Comparison of ENCODE assay signal across 8 mouse cellular contexts in genomic region chr3:41042195-41042938, GRCm38 (mm10). TPM values are rescaled to one million over a fixed set of nuclear protein-coding genes. Genes with fewer than 3 reads are reported as not detected.
DNase-seq lines count a peak whose midpoint lies in the region; ATAC-seq and TF ChIP-seq lines count a peak whose summit lies in the region.

No protein-coding gene starts in this region.

- in situ Hi-C loops in Patski (cut with MboI; ENCODE audit: low pct_unique_long_range_greater_than_20kb), result loop anchor here (10.0 kb wide), 1 partner anchor 632 kb away; no protein-coding TSS in a partner anchor

- CTCF ChIA-PET in Patski (lab: Charles Lee), result interaction anchor here (0.7 to 5.6 kb wide), 26 partner anchors 8 to 632 kb away, joined by 3 to 25 read pairs (median 4); partner anchors contain the start of gene Pgrmc2

- ATAC-seq in Patski, result peak; percentile 49
- no peak for ATAC-seq in embryonic facial prominence, embryonic 11.5 days (replicated peaks; ENCODE audit: insufficient number of reproducible peaks, low FRiP score, low TSS enrichment, low read depth)
- ATAC-seq in kidney, embryonic 16.5 days (ENCODE audit: low FRiP score, low TSS enrichment), result 0 out of 2 replicates have a peak, but pooled peaks have one; percentile 46
- peak; percentile 67; the same call in 1 of the 2 replicates for ATAC-seq in midbrain, embryonic 14.5 days (ENCODE audit: low FRiP score, low TSS enrichment)

- 84% methylated on average over 4 of the region's 4 CpGs for WGBS in embryonic facial prominence, embryonic 11.5 days
- WGBS in kidney, embryonic 16.5 days, result 77% methylated on average over 4 of the region's 4 CpGs
- 86% methylated on average over 4 of the region's 4 CpGs for WGBS in midbrain, embryonic 14.5 days

- H3K9me3 ChIP-seq in embryonic facial prominence, embryonic 11.5 days (replicated peaks; ENCODE audit: control insufficient read depth, low read length), result no peaks in the 10 kb centered on the region
- no peaks in the 10 kb centered on the region for H3K9me3 ChIP-seq in kidney, embryonic 16.5 days (ENCODE audit: low read length)
- H3K9me3 ChIP-seq in midbrain, embryonic 14.5 days (ENCODE audit: control insufficient read depth, low read length), result no peaks in the 10 kb centered on the region

- no peaks in the 10 kb centered on the region for H3K79me2 ChIP-seq in C2C12 (ENCODE audit: control insufficient read depth, insufficient read depth)

- no peak overlapping the region for H3K4me3 ChIP-seq in C2C12 (ENCODE audit: insufficient read depth, poor library complexity, severe bottlenecking)
- H3K4me3 ChIP-seq in embryonic facial prominence, embryonic 11.5 days (ENCODE audit: low read depth, low read length), result no peak overlapping the region
- no peak overlapping the region for H3K4me3 ChIP-seq in kidney, embryonic 16.5 days (ENCODE audit: low read length)
- H3K4me3 ChIP-seq in midbrain, embryonic 14.5 days (replicated peaks; ENCODE audit: low read depth, low read length), result no peak overlapping the region

- peak; percentile 44 for DNase-seq in kidney, adult 9 months
- DNase-seq in kidney, adult 18-20 months, result no peak
- no peak for DNase-seq in Patski (ENCODE audit: low read depth, low spot score)
- DNase-seq in embryonic facial prominence, embryonic 11.5 days (ENCODE audit: low spot score), result peak; percentile 70
- peak; percentile 79 for DNase-seq in midbrain, embryonic 14.5 days
- no peak for DNase-seq in spleen, postnatal 14 days (ENCODE audit: low spot score in 2 of 2)

- H3K79me3 ChIP-seq in C2C12 (ENCODE audit: low read depth), result no peaks in the 10 kb centered on the region

- no peak overlapping the region for H3ac ChIP-seq in C2C12 (ENCODE audit: control insufficient read depth, insufficient read length, low read depth)

- H3K27ac ChIP-seq in embryonic facial prominence, embryonic 11.5 days (replicated peaks; ENCODE audit: low read depth, low read length), result no peak overlapping the region
- H3K27ac ChIP-seq in kidney, embryonic 16.5 days (ENCODE audit: low read length), result no peak overlapping the region
- H3K27ac ChIP-seq in midbrain, embryonic 14.5 days (replicated peaks; ENCODE audit: low read depth, low read length), result no peak overlapping the region

- H3K27me3 ChIP-seq in C2C12 (ENCODE audit: control insufficient read depth, insufficient read depth, insufficient read length), result no peaks in the 10 kb centered on the region
- no peaks in the 10 kb centered on the region for H3K27me3 ChIP-seq in Patski
- no peaks in the 10 kb centered on the region for H3K27me3 ChIP-seq in embryonic facial prominence, embryonic 11.5 days (ENCODE audit: control insufficient read depth, insufficient read depth, low read length)
- no peaks in the 10 kb centered on the region for H3K27me3 ChIP-seq in kidney, embryonic 16.5 days (ENCODE audit: insufficient read depth, low read length)
- H3K27me3 ChIP-seq in midbrain, embryonic 14.5 days (ENCODE audit: control insufficient read depth, insufficient read depth, low read length), result no peaks in the 10 kb centered on the region

- H3K4me2 ChIP-seq in embryonic facial prominence, embryonic 11.5 days (ENCODE audit: low read depth, low read length), result no peak overlapping the region
- H3K4me2 ChIP-seq in kidney, embryonic 16.5 days (replicated peaks; ENCODE audit: low read depth, low read length), result no peak overlapping the region
- no peak overlapping the region for H3K4me2 ChIP-seq in midbrain, embryonic 14.5 days (ENCODE audit: low read length)

- H3K4me1 ChIP-seq in embryonic facial prominence, embryonic 11.5 days (ENCODE audit: control insufficient read depth, insufficient read depth, low read length), result no peaks in the 10 kb centered on the region
- no peaks in the 10 kb centered on the region for H3K4me1 ChIP-seq in kidney, embryonic 16.5 days (ENCODE audit: insufficient read depth, low read length)
- no peaks in the 10 kb centered on the region for H3K4me1 ChIP-seq in midbrain, embryonic 14.5 days (ENCODE audit: control insufficient read depth, insufficient read depth, low read length)

- H3K36me3 ChIP-seq in C2C12 (ENCODE audit: control insufficient read depth, insufficient read depth), result no peaks in the 10 kb centered on the region
- no peaks in the 10 kb centered on the region for H3K36me3 ChIP-seq in embryonic facial prominence, embryonic 11.5 days (replicated peaks; ENCODE audit: control insufficient read depth, insufficient read depth, low read depth, low read length)
- no peaks in the 10 kb centered on the region for H3K36me3 ChIP-seq in kidney, embryonic 16.5 days (ENCODE audit: insufficient read depth, low read length)
- no peaks in the 10 kb centered on the region for H3K36me3 ChIP-seq in midbrain, embryonic 14.5 days (ENCODE audit: control insufficient read depth, insufficient read depth, low read length)

- peak; percentile 17 for TF ChIP-seq CTCF in C2C12 (IDR thresholded peaks at IDR 0.05; ENCODE audit: control insufficient read depth, insufficient read depth, insufficient read length)
- TF ChIP-seq CTCF in Patski (IDR thresholded peaks at IDR 0.05), result peak; percentile 64

- POLR2A ChIA-PET in Patski (lab: Charles Lee), result interaction anchor here (0.6 to 0.8 kb wide), 5 partner anchors 166 to 1224 kb away, joined by 3 to 6 read pairs (median 5); no protein-coding TSS in a partner anchor

- no peak overlapping the region for H3K9ac ChIP-seq in embryonic facial prominence, embryonic 11.5 days (replicated peaks; ENCODE audit: low read length)
- H3K9ac ChIP-seq in kidney, embryonic 16.5 days (replicated peaks; ENCODE audit: low read length), result no peak overlapping the region
- no peak overlapping the region for H3K9ac ChIP-seq in midbrain, embryonic 14.5 days (replicated peaks; ENCODE audit: low read length)

TF ChIP-seq in C2C12, 6 proteins besides CTCF, POLR2A, EP300 and RAD21:
- TF ChIP-seq CEBPB (IDR thresholded peaks at IDR 0.05; ENCODE audit: low read depth) (no peak), MYOD1 (IDR thresholded peaks at IDR 0.05; ENCODE audit: control insufficient read depth, insufficient read length, low read depth) (no peak), FOSL1 (IDR thresholded peaks at IDR 0.05; ENCODE audit: insufficient read depth, low read length, poor library complexity, severe bottlenecking) (no peak), MAX (IDR thresholded peaks at IDR 0.05) (no peak), USF1 (IDR thresholded peaks at IDR 0.05; ENCODE audit: low read depth) (no peak), MYOG (IDR thresholded peaks at IDR 0.05; ENCODE audit: control insufficient read depth, extremely low read depth, insufficient read length) (no peak)

RNA-seq across cellular contexts. Expression of gene Pgrmc2, which starts 40.5 kb away (rescaled TPM):
- 39.8 TPM for polyA plus RNA-seq in C2C12 (2012; fragmentation: generic; extraction: Trizol)
- 99.6 TPM for polyA plus RNA-seq in Patski (2021)
- 28.3 and 29.7 TPM in 2 replicates for polyA plus RNA-seq in embryonic facial prominence, embryonic 11.5 days (2014; fragmentation: Nextera tagmentation; extraction: Ambion mirVana)
- polyA plus RNA-seq in kidney, embryonic 16.5 days (2015; fragmentation: Nextera tagmentation; extraction: Ambion mirVana), result 35.9 and 39.3 TPM in 2 replicates
- polyA plus RNA-seq in midbrain, embryonic 14.5 days (2014; fragmentation: Nextera tagmentation; extraction: Ambion mirVana), result 20.0 and 23.0 TPM in 2 replicates

Comparison
In these comparisons a context has a peak if more than half of its experiments do, and no peak if none do; other contexts are left out.
1. DNase-seq: peak in kidney, adult 9 months (single experiment), embryonic facial prominence, embryonic 11.5 days (single experiment) and midbrain, embryonic 14.5 days (single experiment); none in kidney, adult 18-20 months (single experiment), Patski (single experiment) and spleen, postnatal 14 days (0 of 2).